Mouse (Mus musculus) kidney, adult 8-10 months (tissue): ENCODE data around the gene Lsg1.

ENCODE experiments used
- DNase-seq, 2 experiments: peaks; one replicate each; pipeline ENCODE4 v3.0.0; 2022

Gene Lsg1

GRCm38 (mm10) chr16:30549966-30550747, 37.2 kb downstream of the Lsg1 start:
- peak; percentile 54 to 72 for DNase-seq

- no peak for DNase-seq
Measured at GRCm38 (mm10) chr16:30549516-30549915, 37.9 kb downstream of the Lsg1 start.

- no peak for DNase-seq
Measured at GRCm38 (mm10) chr16:30548291-30548690, 39.1 kb downstream of the Lsg1 start.

GRCm38 (mm10) chr16:30544693-30545092, 42.7 kb downstream of the Lsg1 start:
- DNase-seq, result no peak

- DNase-seq, result no peak
Measured at GRCm38 (mm10) chr16:30543386-30543785, 44.0 kb downstream of the Lsg1 start.

- no peak for DNase-seq
Measured at GRCm38 (mm10) chr16:30542826-30543225, 44.6 kb downstream of the Lsg1 start.

GRCm38 (mm10) chr16:30540107-30541001, 47.0 kb downstream of the Lsg1 start:
- no peak for DNase-seq

GRCm38 (mm10) chr16:30539433-30539832, 48.0 kb downstream of the Lsg1 start:
- DNase-seq, result peak in 1 of 2 experiments; percentile 53

- no peak for DNase-seq
Measured at GRCm38 (mm10) chr16:30535075-30535474, 52.3 kb downstream of the Lsg1 start.

GRCm38 (mm10) chr16:30533592-30533991, 53.8 kb downstream of the Lsg1 start:
- no peak for DNase-seq

- no peak for DNase-seq
Measured at GRCm38 (mm10) chr16:30532929-30533328, 54.5 kb downstream of the Lsg1 start.

- peak in 1 of 2 experiments; percentile 40 for DNase-seq
Measured at GRCm38 (mm10) chr16:30531761-30532406, 55.5 kb downstream of the Lsg1 start.

- no peak for DNase-seq
Measured at GRCm38 (mm10) chr16:30530815-30531214, 56.6 kb downstream of the Lsg1 start.

- DNase-seq, result no peak
Measured at GRCm38 (mm10) chr16:30528386-30528785, 59.0 kb downstream of the Lsg1 start.

- no peak for DNase-seq
Measured at GRCm38 (mm10) chr16:30527889-30528288, 59.5 kb downstream of the Lsg1 start.

- DNase-seq, result no peak
Measured at GRCm38 (mm10) chr16:30525756-30526155, 61.6 kb downstream of the Lsg1 start.

GRCm38 (mm10) chr16:30524481-30524880, 62.9 kb downstream of the Lsg1 start:
- DNase-seq, result no peak

- DNase-seq, result no peak
Measured at GRCm38 (mm10) chr16:30522253-30522940, 65.0 kb downstream of the Lsg1 start.

GRCm38 (mm10) chr16:30521147-30521546, 66.2 kb downstream of the Lsg1 start:
- DNase-seq, result no peak

GRCm38 (mm10) chr16:30520361-30520823, 67.0 kb downstream of the Lsg1 start:
- DNase-seq, result peak; percentile 86 to 87

GRCm38 (mm10) chr16:30518635-30519034, 68.8 kb downstream of the Lsg1 start:
- DNase-seq, result no peak

- no peak for DNase-seq
Measured at GRCm38 (mm10) chr16:30517666-30518283, 69.6 kb downstream of the Lsg1 start.
